Mouse (Mus musculus) large intestine, adult 2 months (tissue): ENCODE measurements around the gene P3h2. TPM values are rescaled to one million over a fixed set of nuclear protein-coding genes. Genes with fewer than 3 reads are reported as not detected.

Experiments used
- DNase-seq: peaks from one replicate; pipeline ENCODE4 v3.0.0-alpha.2; 2012; ENCODE audit warnings: low read depth, low spot score
- WGBS: fragments of 180-500 bp; shearing (Covaris S2); methylation state at CpG from one replicate; pipeline ENCODE4 v1.1.7; 2018; 5-methylcytosine and 5-hydroxymethylcytosine counted together
- polyA plus RNA-seq: library from polyadenylated mRNA; depleted of rRNA; stranded (reverse); fragments of >200 nt; gene quantifications from 2 replicates; pipeline ENCODE4 v1.2.3, GENCODE M21; 2012; rRNA removed

P3h2 gene
- polyA plus RNA-seq, result 1.1 and 1.6 TPM in 2 replicates

DNA sequence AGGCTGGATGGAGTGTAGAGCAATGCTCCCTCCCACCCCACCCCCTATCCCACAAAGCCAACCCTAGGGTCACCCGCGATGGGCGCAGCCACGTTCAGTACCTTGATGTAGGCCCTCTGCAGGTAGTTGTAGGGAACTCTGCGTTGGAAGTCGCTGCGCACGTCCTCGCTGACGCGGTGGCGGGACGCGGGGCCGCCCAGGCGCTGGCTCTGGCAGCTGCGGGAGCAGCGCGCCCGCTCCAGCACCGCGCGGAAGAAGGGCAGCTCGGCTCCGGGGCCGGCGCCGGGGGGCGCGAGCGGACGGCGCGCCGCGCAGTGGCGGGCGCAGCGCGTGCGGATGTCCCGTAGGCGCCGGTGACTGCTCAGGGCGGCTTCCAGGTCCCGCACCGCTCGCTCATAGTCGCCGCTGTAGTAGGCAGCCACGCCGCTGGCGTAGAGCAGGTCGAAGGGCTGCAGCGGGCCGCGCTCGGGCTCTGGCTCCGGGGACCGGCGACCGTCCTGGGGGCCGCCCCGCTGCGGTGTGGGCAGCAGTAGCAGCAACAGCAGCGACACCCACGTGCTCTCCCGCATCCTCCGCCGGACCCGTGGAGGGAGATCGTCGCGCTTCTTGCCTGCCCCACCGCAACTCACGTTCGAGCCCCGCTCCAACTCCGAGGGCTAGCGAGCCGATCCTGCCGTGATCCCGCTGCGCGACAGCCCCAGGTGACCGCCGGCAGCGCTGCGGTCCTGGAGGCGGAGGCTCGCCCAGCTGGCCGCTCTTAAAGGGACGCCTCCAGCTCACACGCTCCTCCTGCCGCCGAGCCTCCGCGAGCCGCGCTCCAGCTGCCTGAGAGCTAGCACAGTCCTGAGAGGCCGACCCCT is at the start of gene P3h2:
Gene P3h2, minus strand, starts transcription at position 670 of the 860 bp plus-strand sequence.
- DNase-seq, result no peak
- 1% methylated on average over 100 of the region's 101 CpGs for WGBS

DNA sequence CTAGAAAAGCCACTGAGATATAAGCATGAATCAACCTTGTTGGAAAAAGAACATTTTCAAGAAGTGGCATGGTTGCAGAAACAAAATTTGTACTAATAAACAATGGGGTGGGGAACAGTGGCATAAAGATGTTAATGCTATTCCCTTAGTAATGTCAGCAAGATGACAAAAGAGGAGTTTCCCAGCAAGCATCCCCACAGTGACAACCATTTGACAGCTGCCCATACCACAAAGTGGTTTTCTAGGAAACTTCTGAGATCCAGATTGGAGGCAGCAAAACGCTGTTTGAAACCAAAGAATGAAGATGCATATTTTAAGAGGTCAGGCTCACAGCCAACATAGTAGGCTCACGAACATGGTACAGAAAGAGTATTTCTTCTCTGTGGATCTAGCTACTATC is 46.7 kb upstream of the P3h2 start:
- DNase-seq, result no peak
- WGBS, result 82% methylated on average over 2 of the region's 2 CpGs

DNA sequence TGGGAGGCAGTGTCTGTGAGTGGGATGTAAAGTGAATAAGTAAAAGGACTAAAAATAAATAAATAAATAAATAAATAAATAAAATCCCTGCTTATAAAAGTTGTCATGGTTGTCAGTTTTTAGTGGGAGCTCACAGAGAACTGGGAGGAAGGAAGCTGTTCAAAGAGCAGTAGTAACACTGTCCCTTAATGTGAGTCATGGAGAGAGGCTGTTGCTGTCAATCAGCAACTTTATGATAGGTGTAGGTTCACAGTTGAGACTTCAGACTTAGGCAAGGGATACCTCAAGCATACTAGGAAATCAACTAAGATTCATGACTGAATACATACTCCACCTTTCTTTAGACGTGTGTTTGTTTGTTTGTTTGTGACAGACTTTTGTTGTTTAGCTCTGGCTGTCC is 45.4 kb upstream of the P3h2 start:
- WGBS, result 80% methylated on average over 1 of the region's 1 CpGs
- no peak for DNase-seq

DNA sequence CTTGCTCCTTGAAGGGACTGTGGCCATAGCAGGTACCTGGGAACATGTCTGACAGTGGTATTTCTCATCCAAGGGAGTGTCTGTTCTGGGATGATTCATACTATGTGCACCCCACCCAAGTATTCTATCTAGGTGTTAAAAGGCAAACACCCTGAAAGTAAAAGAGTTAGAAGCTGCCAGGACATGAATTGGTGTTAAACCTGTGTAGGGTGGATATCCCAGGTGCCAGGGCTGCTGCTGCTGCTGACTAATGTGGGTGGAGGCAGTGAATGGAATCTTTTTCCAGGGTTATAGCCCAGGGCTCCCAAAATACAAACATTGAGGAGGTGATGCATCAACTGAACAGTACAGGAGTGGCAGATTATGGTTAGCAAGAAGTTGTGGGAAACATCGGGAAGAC is 41.3 kb upstream of the P3h2 start:
- DNase-seq, result no peak
- 83% methylated on average over 1 of the region's 1 CpGs for WGBS

DNA sequence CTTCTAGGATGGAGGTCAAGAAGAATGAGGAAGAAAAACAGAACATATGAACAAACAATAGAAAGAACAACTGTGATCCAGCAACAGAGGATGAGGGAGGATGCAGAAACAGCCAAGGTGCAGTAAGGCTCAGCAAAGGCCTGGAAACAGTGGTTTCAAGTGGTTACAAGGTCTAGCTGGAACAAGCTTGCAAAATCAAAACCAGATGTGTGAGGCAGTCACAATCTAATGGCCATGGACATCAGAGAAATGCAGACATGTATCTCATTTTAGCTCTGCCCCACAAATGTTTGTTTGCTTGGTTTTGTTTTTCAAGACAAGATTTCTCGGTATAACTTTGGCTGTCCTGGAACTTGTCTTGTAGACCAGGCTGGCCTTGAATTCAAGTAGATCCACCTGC is 25.5 kb upstream of the P3h2 start:
- no peak for DNase-seq
- 92% methylated on average over 1 of the region's 1 CpGs for WGBS

DNA sequence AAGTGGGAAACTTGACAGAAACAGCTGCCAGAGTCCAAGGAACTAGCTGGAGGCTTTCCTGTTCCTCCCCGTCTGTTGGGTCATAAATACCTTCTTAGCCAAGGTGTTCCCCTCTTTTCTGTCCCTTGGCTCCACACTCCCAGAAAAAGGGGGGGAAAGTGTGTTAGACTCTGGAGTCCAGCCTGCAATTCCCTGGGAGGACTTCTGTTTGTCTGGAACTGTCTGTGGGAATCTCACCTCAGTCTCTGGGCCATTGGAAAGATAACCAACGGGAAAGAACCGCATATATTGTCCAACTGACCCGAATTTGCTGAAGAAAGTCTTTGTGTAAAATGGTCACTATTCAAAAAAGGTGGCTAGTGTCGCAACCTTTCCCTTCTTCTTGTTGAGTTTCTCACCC is 1.0 kb upstream of the P3h2 start:
- DNase-seq, result no peak
- WGBS, result 53% methylated on average over 5 of the region's 5 CpGs

DNA sequence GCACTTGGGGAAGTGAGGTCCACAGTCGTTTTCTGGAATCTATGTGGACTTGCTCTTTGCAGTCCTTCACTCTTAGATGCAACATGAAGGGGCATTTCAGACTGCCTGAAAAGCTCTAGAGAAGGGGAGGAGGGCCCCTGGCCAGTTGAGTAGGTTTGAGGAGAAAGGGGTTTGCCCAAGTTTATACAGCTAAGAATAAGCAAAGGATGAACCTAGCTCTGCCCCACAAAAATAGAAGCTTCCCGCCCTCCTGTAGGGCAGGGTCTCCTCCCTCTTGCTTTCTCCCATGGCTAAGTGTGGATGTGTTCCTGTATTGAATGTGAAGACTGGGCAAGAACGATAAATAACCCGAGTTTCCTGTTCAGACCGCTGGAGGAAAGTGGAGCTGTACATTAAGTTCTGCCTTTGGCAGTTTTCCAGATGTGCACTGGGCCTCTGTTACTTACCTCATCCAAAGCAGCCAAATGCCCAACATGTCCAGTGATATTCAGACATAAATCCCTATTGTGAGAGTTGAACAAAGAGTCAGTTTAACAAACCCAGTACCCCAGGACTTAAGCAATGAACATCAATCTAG is 545 bp upstream of the P3h2 start:
- DNase-seq, result no peak
- WGBS, result 6% methylated on average over 5 of the region's 5 CpGs

DNA sequence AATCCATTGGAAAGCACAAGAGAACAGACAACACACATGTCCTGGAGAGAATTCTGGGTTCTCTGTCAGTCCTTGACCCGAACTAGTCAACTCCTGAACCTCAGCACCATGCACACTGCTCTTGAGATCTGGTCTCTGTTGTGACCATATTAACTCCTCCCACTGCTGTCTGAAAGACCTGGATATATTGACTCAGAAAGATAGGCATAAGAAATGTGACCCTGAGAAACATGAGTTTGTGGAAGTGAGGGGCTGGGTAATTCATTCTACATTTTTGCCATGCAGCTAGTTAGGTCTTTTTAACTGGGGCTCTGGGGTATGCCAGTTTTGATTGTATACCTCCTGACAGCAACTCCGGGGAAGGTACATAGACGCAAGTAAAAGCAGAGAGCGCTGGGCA is 1.3 kb downstream of the P3h2 start:
- 53% methylated on average over 4 of the region's 4 CpGs for WGBS
- no peak for DNase-seq

DNA sequence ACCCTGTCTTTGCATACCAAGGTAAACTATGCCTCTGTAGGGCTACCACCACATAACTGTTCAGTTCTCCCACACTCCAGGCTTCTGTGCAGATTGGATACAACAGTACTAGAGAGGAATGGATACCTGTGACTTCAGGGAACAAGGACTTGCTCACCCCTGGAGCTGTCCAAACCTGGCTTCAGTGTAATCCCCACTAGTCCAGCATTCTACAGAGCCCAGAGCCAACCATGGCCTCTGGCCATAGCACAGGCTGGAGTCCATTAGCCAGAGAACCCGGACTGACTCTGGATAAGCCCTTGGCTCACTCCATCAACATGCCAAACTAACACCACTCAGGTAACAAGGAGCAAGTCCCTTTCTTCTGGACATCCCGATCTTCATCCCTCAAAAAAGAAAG is 2.7 kb downstream of the P3h2 start:
- 81% methylated on average over 2 of the region's 2 CpGs for WGBS
- no peak for DNase-seq

DNA sequence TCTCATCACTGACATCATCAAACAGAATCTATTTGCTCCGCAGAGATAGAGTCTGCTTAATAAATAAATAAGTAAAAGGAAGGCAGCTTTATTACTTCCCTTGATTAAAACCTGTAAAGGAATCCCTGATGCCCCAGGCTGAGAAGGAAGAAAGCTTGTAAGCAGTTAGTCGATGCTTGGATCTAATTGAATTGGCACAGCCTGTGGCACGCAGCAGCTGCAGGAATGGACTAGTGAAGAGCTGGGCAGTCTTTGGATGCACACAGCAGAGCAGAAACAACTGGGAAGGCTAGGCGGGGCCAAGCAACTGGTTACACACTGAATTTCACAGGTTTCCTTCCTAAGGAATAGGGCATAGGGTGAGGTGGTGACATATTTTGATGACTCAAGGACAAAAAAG is 5.4 kb downstream of the P3h2 start:
- DNase-seq, result no peak
- WGBS, result 50% methylated on average over 4 of the region's 4 CpGs

DNA sequence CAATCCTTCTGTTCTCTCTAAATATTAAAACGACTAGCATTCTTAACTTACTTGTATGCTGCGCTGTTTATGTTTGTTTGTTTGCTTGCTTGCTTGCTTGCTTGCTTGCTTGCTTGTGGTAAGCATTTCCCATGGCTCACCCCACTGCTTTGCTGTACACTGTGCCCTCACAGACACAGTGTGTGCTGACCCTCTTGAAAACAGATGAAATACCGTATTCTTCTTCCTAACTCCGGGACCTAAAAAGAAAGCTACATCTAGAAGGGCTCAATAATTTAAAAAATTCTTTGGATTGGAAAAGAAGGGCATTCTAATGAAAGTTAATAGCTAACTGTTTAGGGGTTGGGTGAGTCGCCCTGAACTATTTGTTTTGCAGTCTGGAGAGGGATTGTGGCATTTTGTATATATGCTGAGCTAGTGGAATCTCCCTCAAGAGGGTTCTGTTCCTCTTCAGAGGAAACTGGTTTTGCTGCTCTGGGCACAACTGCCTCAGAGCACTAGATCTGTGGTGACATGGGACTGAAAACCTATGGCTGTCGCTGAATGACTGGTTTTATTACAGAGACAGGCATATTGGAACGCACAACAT is 9.8 kb downstream of the P3h2 start:
- no peak for DNase-seq
- WGBS, result 40% methylated on average over 7 of the region's 7 CpGs

DNA sequence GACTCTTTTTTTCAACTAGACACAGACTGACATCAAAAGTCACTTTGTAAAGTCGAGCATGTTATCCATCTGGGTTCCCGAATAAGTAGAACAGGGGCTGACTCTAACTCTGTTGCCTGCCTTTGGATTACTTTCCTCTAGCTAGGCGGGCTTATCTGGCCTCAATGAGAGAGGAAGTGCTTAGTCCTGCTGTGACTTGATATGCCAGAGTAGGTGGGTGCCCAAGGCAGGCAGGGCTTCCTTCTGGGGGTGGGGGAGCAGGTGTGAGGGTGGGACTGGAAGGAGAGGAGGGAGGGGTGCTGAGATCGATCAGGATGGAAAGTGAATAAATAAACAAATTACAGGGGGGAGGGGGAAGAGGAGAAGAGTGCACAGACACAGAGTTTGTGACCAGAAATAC is 11.7 kb downstream of the P3h2 start:
- WGBS, result 52% methylated on average over 4 of the region's 4 CpGs
- no peak for DNase-seq

DNA sequence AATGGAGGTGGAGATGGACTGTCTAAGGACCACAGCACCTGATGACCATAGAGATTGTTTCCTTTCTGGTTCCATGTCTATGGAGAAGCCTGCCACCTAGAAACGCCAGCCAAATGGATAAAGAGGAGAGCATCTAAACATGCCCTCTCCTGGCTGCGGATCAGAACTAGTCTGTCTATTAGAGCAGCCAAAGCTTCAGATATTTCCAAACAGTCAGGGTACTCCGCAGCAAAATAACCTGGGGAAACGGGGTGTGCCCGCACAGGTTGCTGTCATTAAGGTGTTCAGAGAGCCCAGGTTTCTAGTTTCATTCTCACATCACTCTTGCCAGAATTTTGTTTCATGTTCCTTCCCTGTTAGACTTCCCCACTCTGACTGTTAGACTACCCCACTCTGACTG is 16.6 kb downstream of the P3h2 start:
- no peak for DNase-seq
- WGBS, result 89% methylated on average over 5 of the region's 5 CpGs

DNA sequence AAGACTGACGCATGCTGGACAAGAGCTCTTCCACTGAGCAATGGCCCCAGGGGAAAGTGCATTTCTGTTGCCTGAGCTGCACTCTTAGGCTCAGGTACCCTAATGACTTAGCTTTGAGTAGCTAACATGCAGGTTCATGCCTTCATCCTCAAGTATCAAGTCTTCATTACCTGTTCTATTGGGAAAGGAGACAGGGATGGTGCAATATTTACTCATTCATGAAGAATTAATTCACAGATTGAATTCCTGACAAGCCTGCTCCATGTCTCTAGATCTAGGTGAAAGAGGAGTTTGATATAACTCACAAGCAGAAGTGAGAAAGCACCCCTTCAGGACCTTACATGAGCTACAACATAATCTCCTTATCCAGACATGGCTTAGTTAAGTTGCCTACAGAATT is 17.3 kb downstream of the P3h2 start:
- DNase-seq, result no peak
- WGBS, result 70% methylated on average over 1 of the region's 1 CpGs

DNA sequence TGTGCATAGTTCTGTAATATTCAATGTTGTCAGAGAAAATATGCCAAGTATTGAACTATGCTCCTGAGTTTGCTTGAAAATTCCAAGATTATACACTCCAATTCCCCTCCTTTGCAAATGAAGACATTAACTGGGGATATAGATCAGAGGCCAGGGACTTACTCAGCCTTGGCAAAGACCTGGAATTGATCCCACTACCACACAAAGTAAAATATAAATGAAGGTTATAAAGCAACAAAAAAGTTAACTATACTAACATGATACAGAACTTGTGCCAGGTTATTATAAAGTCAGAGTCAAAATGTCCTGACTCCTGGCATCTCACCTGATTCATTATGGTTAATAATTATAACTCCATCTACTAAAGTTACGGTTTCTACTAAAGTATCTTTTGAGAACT is 18.6 kb downstream of the P3h2 start:
- DNase-seq, result no peak
- 77% methylated on average over 1 of the region's 1 CpGs for WGBS

DNA sequence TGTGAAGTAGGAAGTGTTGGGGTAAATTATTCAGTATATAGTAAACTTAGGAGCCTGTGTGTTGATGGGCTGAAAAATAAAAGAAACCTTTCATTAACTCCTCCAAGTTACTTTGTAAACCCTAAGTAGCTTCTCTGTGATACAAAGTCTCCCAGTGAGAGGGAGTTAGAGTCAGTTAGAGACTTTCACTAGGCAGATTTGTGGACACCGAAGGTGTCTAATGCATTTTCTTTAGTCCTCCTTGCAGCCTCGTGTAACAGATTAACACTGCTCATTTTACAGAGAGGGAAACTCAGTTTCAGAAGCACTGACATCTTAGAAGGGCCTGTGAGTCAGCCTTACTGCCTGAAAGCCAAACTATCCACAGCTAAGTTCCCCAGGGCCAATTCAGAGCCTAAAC is 20.4 kb downstream of the P3h2 start:
- no peak for DNase-seq
- WGBS, result 38% methylated on average over 2 of the region's 2 CpGs

DNA sequence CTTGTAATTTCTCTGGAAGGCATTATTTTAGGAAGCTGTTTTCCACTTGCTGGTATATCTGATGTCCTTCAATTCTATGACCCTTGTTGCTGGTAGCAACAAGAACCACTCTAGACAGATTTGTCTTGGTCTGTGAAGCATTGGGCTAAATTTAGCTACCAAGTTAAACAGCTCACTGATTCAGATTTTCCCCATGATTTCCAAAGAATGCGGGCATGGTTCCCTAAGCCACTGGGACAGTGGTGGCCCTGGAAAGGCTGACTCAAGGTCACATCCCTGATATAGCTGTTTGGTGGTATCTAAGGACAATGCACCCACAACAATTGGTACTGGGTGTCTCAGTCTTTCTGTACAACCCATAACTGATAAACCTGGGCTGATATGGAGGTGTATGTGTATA is 22.8 kb downstream of the P3h2 start:
- 71% methylated on average over 1 of the region's 1 CpGs for WGBS
- no peak for DNase-seq

DNA sequence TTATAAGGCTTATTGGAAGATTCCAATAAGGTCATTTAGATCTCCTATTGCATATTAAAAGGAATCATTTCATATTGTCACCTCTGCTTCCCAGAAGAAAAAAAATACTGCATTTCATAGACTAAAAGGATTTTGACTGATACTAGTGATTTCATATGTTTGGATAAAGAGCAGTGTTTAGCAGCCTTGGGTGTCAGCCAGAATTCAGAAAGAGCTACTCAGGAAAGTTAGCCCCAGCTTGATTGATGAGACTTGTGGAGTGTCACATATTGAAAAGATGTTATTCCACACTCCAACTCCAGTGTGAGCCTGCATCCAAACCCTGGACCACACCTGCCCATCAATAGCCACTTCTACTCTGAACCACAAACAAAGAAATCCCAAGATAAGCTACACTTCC is 23.2 kb downstream of the P3h2 start:
- DNase-seq, result no peak

DNA sequence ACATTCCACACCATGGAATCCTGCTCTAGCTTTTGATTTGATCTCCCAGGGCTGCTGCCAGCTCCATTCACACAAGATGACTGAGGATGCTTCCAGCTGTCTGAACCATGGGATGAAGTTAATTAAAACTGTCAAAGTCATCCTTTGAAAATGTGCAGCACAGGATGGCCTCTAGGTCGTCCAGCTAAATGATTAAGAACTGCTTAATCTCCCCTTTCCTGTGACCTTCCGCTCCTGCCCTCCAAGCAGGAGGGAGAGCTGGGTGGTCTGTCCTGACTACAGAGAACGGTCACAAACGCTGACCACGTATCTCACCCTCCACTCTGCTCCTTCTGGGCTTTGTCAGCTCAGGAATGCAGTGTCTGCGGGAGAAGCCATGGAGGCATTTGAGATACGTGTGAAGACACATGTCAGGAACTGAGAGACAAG is 26.6 kb downstream of the P3h2 start:
- no peak for DNase-seq
- WGBS, result 44% methylated on average over 7 of the region's 7 CpGs

DNA sequence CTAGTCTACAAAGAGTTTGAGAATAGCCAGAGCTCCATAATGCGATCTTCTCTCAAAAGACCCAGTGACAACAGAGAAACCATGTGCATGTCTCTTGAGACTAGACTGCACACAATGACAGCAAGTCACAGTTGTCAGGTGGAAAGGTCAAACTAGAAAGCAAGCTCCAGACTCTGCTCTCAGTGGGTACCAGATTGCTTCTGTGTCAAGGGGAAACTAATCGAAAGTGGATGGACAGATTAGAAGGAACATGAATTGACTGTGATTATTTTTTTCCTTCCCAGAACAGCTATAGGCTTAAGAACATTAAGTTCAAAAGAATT is 27.5 kb downstream of the P3h2 start:
- WGBS, result 49% methylated on average over 2 of the region's 2 CpGs
- no peak for DNase-seq
